Mouse (Mus musculus) adrenal gland, postnatal 36 days (tissue): ENCODE results near the gene Rpusd1. TPM values are rescaled to one million over a fixed set of nuclear protein-coding genes. Genes with fewer than 3 reads are reported as not detected.
"Not testable (repeated sequence)": the region's sequence is repeated elsewhere in the genome, so short reads cannot be mapped to it uniquely, and the experiment has no call there.

Experiments
- DNase-seq, 2 experiments: peaks; one replicate each; pipeline ENCODE4 v3.0.0; 2021; ENCODE audit warnings: mixed read lengths in 1 of 2
- total RNA-seq, 2 experiments: library from RNA; stranded (reverse); gene quantifications; 2 replicates each; pipeline ENCODE4 v1.2.3; 2021

Rpusd1 gene
- total RNA-seq, 2 experiments from 2014 or later = 12.5 to 13.4 TPM

DNA sequence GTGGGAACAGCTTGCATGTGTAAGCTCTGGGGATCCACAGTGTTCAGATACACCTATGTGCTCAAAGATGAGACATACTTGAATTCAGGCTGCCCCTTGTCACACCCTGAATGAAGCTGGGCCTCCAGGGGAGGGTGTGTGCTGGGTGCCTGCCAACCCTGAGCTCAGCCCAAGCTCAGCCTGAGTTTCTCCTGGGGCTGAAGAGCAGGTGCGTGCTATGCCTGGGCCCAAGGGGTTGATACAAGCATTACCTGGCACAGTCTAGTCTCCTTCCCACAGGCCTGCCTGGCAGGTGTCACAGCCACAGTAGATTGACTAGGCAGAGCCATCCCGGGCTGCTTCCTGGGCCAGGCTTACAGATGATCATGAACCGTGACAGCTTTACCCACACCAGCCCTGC, 8.3 kb downstream of the Rpusd1 start, which contains the start of gene Mslnl:
Mslnl (plus strand) TSS at position 298 of the 400 bp plus-strand sequence.
- DNase-seq = no peak

- DNase-seq = no peak
These were observed 11.4 kb downstream of the Rpusd1 start for GRCm38 (mm10) chr17:25738861-25739260.

DNA sequence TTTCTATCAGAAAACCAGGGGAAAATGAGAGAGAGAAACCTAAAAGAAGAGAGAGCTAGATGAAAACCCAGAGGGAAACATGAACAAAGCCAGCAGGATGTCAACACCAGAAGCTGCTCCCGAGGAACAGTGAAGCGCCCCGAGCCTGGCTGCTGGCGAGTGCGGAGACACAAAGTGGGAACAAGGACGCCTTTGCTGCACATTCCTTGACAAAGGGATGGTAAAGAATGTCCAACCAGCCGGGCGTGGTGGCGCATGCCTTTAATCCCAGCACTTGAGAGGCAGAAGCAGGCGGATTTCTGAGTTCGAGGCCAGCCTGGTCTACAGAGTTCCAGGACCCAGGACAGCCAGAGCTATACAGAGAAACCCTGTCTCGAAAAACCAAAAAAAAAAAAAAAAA, 14.0 kb downstream of the Rpusd1 start:
- not testable (repeated sequence) for DNase-seq

DNA sequence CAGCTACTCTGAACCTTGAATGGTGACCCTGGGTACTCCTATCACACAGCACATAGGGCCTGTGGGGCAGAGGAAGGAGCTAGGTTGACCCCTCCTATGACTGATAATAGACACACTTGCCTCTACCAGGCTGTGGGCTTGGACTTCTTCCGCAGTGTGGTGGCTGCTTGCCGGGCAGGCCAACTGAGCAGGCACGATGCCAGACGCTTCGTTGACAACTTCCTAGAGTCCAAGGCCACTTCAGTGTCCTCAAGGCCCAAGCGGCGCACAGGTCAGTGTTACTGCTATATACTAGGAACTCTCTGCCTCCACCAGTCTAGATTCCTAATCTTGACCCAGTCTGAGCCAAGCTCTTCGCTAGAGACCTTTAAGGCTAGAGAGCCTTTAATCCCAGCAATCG, 16.4 kb downstream of the Rpusd1 start:
- peak; percentile 80 to 85 for DNase-seq

GRCm38 (mm10) chr17:25744311-25744710, 16.8 kb downstream of the Rpusd1 start:
- peak; percentile 24 to 33 for DNase-seq

DNA sequence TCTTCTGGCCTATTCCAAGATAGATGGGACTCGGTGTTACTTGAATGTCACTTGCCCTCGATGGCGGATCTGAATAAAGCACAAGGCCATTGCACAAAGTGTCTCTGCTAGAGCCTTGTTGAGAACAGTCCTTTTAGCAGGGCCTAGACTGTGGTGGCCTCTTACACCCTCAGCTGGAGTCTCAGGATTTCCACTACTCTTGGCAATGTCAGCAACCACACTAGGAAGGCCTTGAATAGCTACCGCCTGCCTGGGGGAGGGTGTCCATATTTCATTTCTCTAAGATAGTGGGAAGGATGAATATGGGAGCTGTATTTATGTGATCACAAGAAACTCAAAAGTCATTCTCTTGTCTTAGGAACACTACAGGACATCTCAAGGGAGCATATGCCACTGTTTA, 20.8 kb downstream of the Rpusd1 start:
- peak; percentile 31 to 34 for DNase-seq

DNA sequence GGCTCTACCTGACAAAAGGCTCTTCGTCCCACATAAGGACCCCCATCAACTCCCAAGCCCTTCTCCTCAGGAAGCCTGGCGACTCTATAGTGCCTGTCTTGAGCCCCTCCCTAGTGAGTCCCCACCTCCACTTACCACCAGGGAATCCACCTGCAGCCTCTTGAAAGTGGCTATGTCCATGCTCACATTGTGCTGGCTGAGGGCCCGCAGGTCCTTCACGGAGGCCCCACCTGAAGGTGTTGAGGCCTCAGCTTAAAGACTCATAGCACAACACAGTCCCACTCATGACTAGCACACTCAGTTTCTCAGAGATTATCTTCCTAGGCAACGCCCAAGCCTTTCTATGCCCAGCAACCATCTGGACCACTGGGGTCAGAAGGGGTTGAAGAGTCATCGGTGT, 21.8 kb downstream of the Rpusd1 start:
- DNase-seq = no peak

DNA sequence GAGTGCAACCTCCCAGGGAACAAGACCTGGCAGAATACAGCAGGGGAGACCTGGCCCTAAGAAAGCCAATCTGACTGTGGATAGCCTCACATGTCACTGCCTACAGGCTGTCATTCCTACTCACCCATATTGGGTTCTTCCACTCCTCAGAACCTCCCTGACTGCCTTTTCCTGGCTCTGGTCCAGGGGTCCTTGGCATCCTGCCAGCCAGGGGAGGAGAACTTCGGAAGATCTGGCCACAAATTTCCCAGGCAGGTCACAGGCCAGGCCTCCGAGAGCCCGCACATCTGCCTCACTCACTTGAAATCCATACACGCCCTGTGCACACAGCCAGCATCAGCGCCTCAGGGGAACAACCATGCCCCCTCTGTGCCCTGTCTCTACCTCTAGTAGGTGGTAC, 24.0 kb downstream of the Rpusd1 start:
- peak; percentile 81 to 83 for DNase-seq

DNA sequence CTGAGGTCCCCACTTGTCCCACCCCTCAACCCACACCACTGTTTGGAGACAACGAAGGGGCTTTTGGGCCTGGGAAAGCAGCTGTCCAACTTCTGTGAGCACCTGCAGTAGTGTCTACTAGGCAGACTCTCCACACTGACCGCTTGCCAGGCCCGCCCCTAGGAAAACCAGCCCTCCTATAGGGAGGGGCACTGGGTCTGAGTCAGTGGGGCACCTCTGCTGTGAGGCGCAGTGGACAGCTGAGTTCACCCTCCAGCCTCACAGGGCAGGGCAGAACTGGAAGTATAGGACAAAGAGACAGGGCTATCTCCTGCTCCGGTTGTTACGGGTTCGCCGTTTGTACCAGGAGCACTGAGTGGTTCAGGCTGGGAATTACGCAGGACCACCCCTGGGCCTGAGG, 26.8 kb downstream of the Rpusd1 start, which contains the start of gene Msln:
Msln (minus strand) TSS at position 138 of the 400 bp plus-strand sequence.
- no peak for DNase-seq

DNA sequence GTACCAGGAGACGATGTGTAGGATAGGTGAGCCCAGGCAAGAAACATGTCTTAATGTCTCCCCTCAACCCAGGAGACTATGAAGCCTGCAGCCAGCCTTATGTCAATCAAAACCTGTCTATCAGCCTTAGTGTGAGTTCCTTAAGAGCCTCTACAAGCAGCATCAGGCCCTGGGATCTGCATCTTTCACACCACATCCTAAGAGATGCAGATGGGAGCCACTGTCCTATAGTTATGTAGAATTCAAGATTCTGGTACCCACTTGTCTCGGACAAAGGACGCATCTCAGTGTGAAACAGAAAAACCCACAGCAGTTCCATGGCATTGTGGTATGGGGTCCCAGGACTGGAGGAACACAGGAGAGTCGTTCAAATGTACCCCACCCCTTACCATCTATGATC, 27.6 kb downstream of the Rpusd1 start:
- DNase-seq = no peak

DNA sequence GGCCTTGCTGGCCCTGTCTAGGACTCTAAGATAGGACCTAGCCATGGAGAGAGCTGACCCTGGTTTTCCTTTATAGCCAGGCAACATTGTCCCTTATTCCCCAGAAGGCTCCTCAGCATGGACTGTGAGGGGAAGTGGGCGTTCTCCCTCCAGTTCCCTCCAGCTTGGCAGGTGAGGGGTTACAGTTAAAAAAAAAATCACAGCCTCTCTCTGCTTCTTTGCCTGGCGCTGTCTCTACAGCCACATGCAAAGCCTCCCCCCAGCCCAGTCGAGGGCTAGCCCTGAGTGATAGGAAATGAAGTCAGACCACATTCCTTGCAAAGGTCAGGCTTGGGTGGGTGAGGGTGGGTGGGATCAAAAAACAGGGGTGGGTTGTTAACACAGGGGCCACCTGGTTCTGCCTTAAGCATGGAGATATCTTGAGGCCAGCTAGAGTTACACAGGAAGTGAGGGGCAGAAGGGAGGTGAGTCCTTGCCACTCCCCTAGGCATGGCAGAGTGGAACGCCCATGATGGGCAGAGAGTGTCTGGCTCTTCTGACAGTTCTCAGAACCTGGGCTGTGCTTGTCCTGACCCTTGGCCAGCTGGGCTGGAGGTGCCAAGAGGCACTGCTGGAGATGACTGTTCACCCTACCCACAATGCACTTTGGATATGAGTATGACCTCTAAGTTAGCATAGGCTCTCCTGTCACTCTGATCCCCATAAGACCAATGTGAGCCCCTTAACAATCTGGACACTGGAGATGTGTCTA, 28.3 kb downstream of the Rpusd1 start:
- no peak for DNase-seq

DNA sequence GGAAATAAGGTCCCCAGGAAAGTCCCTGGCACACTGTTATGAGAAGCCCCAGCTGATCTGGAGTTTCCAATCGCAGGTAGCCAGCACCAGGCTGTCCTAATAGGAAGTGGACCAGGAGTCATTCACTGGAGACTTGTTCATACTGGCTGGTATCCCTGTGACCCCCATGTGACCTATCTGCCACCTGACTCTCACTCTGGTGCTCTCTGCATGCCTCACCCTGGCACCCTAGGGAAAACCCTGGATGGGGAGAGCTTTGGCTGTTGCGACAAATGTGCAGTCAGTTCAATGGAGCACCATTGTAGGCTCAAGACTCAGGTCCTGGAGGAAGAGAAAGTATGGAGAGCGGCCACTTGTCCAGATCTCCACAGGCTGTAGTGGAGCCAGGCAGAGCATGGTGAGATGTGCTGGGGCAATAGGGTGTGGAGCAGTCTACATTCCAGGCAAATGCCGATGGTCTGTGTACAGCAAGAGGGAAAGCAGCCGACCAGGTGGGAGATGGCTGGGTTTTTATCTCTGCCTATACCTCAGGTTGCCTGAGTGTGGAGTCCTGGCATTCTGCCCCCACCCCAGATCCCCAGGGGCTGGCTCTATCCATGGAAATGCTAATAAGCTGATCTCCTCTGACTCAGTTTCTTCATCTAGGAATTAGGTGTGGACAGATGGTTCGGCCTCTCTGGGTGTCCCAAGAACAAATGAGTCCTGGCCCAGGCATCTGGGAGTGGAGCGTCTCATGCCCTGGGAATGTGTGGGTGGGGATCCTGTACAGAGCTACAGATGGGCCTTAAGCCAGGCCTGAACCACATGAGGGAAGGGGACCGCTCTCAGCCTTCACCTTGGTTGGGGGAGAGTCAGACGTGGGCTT, 29.1 kb downstream of the Rpusd1 start:
- DNase-seq = no peak

GRCm38 (mm10) chr17:25757691-25758090, 30.2 kb downstream of the Rpusd1 start:
- no peak for DNase-seq

- DNase-seq = no peak
These were observed 32.7 kb downstream of the Rpusd1 start for GRCm38 (mm10) chr17:25760148-25760547.

DNA sequence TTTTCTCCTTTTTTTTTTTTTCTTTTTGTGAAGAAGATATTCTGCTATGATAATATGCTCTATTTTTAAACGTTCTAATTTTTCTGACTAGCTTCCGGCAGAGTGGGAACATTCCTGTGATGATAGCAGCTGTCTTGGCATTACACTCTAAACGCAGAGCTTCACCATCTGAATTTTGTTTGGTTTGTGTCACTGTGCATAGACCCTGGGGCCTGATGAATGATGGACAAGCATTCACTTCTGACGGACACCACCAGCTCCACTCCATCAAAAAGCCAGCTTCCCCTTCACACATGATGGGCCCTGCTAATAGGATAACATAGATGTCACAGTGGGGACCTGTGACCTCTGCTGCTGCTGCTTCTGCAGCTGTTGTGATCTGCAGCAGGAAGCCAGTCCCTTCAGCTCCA, 34.1 kb downstream of the Rpusd1 start:
- no peak for DNase-seq

GRCm38 (mm10) chr17:25762591-25762990, 35.1 kb downstream of the Rpusd1 start:
- DNase-seq = no peak

GRCm38 (mm10) chr17:25765886-25766285, 38.4 kb downstream of the Rpusd1 start:
- DNase-seq = no peak

DNA sequence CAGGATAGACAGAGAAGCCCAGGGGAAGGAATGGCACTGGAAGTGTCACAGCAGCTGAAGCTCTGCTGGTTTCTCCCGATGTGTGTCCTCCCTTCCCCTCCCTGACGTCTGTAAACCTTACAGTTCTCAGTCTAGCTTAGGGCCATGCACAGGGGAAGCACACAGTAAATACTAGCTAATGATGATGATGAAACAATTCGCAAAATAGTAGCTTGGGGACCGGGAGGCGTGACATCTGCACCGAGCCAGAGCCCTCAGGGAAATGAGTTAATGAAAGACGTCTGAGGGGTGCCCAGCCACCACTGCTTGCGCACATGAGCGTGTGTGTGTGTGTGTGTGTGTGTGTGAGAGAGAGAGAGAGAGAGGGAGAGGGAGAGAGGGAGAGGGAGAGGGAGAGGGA, 41.9 kb downstream of the Rpusd1 start:
- no peak for DNase-seq

DNA sequence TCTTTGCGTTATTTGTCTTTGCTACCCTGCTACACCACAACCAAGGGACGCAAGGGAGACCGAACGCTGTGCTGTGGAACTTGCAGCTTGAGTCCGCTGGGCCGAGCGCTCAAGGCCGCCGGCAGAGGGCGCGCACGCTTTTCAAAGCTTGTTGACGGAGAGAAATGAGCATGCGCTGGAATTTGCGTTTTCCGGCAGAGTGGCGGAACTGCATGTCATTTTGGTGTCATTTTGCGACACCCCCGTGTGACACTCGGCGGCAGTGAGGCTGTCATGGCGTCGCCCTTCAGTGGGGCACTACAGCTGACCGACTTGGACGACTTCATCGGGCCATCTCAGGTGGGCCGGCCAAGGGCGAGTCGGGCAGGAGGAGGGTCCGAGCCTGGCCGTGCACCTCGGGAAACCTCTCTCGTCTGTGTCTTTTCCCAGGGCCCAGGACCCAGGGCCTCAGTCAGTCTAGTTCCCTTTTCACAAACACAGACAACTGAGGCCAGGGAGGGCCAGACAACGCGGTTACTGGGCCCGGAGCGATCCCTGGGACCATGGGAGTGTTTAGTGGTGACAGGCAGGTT, 46.2 kb downstream of the Rpusd1 start, which contains the start of gene Narfl:
Narfl (plus strand) TSS at position 228 of the 572 bp plus-strand sequence.
- peak; percentile 96 to 97 for DNase-seq

GRCm38 (mm10) chr17:25775318-25776062, 48.0 kb downstream of the Rpusd1 start:
- DNase-seq = no peak

DNA sequence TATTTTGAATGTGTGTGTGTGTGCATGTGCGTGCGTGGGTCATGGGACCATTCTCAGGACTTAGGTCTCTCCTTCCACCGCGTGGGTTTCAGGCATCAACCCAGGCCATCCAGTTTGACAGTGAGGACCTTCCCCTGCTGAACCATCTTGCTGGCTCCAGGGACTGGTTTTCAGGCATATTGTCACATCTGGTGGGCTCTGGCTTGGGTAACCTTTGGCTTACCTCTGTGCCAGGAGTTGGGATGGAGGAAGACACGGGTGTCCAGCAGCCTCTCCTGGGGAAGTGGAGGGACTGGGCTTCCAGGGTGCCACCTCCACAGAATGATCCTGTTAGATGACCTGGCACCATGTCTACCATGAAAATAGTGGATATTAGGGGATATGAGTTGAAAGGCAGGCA, 50.5 kb downstream of the Rpusd1 start:
- no peak for DNase-seq
